Mouse (Mus musculus) liver, embryonic 16.5 days (tissue): ENCODE results near the gene Htr6. TPM values are rescaled to one million over a fixed set of nuclear protein-coding genes. Genes with fewer than 3 reads are reported as not detected.

ENCODE experiments used
- ATAC-seq: fragments of 200-750 bp; cut with Nextera tagmentation; 2 replicates; pipeline ENCODE4 v1.8.0; 2017; ENCODE audit warnings: low read depth, mild to moderate bottlenecking, moderate number of reproducible peaks, moderate library complexity
- H3K27ac ChIP-seq: fragments of 300-500 bp; sonication (generic); 2 replicates; pipeline ENCODE4 v1.5.1; 2014; ENCODE audit warnings: mild to moderate bottlenecking, low read length
- H3K27me3 ChIP-seq: fragments of 300-500 bp; sonication (generic); 2 replicates; pipeline ENCODE4 v1.6.1; 2014; ENCODE audit warnings: low read depth, low read length, mixed read lengths; ENCODE audit not compliant: control insufficient read depth, insufficient read depth
- H3K36me3 ChIP-seq: fragments of 300-500 bp; sonication (generic); 2 replicates; pipeline ENCODE4 v1.6.1; 2014; ENCODE audit warnings: mild to moderate bottlenecking; ENCODE audit not compliant: control insufficient read depth, insufficient read depth
- H3K4me1 ChIP-seq: fragments of 300-500 bp; sonication (generic); 2 replicates; pipeline ENCODE4 v1.6.1; 2014; ENCODE audit warnings: low read depth, low read length, mixed read lengths; ENCODE audit not compliant: control insufficient read depth
- H3K4me2 ChIP-seq: fragments of 300-500 bp; sonication (generic); 2 replicates; pipeline ENCODE4 v1.6.1; 2014; ENCODE audit warnings: low read depth, low read length, mixed read lengths
- H3K4me3 ChIP-seq: fragments of 300-500 bp; sonication (generic); 2 replicates; pipeline ENCODE4 v1.5.1; 2014; ENCODE audit warnings: low read depth, mild to moderate bottlenecking, low read length
- H3K9ac ChIP-seq: fragments of 300-500 bp; sonication (generic); 2 replicates; pipeline ENCODE4 v1.6.1; 2014; ENCODE audit warnings: low read depth, low read length
- H3K9me3 ChIP-seq: fragments of 300-500 bp; sonication (generic); replicated peaks from 2 replicates; pipeline ENCODE4 v1.6.1; 2016; ENCODE audit warnings: low read length; ENCODE audit not compliant: control insufficient read depth
- WGBS: fragments of 180-500 bp; shearing (Covaris S2); extraction: QIAGEN DNeasy Blood & Tissue Kit; methylation state at CpG from one replicate; pipeline ENCODE4 v1.1.7; 2014; ENCODE audit not compliant: insufficient replicate concordance; 5-methylcytosine and 5-hydroxymethylcytosine counted together
- polyA plus RNA-seq: library from polyadenylated mRNA; unstranded; fragments of >200 nt; fragmentation: Nextera tagmentation; extraction: Ambion mirVana; gene quantifications from 2 replicates; pipeline ENCODE4 v1.2.1, GENCODE M21; 2015

Gene Htr6
- polyA plus RNA-seq, 1 experiment from 2014 or later, result not detected

- Histone ChIP-seq H3K4me2 (no peak overlapping the region), H3K27ac (no peak overlapping the region), H3K27me3 (no peaks in the 10 kb centered on the region), H3K9ac (no peak overlapping the region), H3K36me3 (no peaks in the 10 kb centered on the region), H3K4me1 (no peaks in the 10 kb centered on the region), H3K4me3 (no peak overlapping the region), H3K9me3 (no peaks in the 10 kb centered on the region)
- 69% methylated on average over 8 of the region's 8 CpGs for WGBS
- ATAC-seq, result no peak
These were observed 41.4 kb downstream of the Htr6 start for GRCm38 (mm10) chr4:139034010-139034367.

- no peak for ATAC-seq
- WGBS, result 70% methylated on average over 11 of the region's 11 CpGs
These were observed 41.9 kb downstream of the Htr6 start for GRCm38 (mm10) chr4:139033263-139034009.

GRCm38 (mm10) chr4:139032521-139032920, 42.8 kb downstream of the Htr6 start:
- Histone ChIP-seq H3K9me3 (no peaks in the 10 kb centered on the region), H3K27ac (no peak overlapping the region), H3K36me3 (no peaks in the 10 kb centered on the region), H3K27me3 (no peaks in the 10 kb centered on the region), H3K4me2 (no peak overlapping the region), H3K4me1 (no peaks in the 10 kb centered on the region), H3K9ac (no peak overlapping the region), H3K4me3 (no peak overlapping the region)
- ATAC-seq, result no peak
- WGBS, result 68% methylated on average over 12 of the region's 12 CpGs

More at GRCm38 (mm10) chr4:139033263-139034009, 41.9 kb downstream of the Htr6 start:
- no peaks in the 10 kb centered on the region for H3K4me1 ChIP-seq
- H3K27ac ChIP-seq, result no peak overlapping the region
- no peaks in the 10 kb centered on the region for H3K36me3 ChIP-seq
- no peak overlapping the region for H3K9ac ChIP-seq
- no peak overlapping the region for H3K4me3 ChIP-seq
- no peak overlapping the region for H3K4me2 ChIP-seq
- H3K27me3 ChIP-seq, result no peaks in the 10 kb centered on the region
- H3K9me3 ChIP-seq, result no peaks in the 10 kb centered on the region

GRCm38 (mm10) chr4:139030675-139031074, 44.7 kb downstream of the Htr6 start:
- no peaks in the 10 kb centered on the region for H3K36me3 ChIP-seq
- WGBS, result 59% methylated on average over 6 of the region's 6 CpGs
- ATAC-seq, result no peak

GRCm38 (mm10) chr4:139024379-139024778, 51.0 kb downstream of the Htr6 start:
- H3K27me3 ChIP-seq, result no peaks in the 10 kb centered on the region
- no peak overlapping the region for H3K4me2 ChIP-seq
- no peaks in the 10 kb centered on the region; the same call in 1 of the 2 replicates for H3K4me1 ChIP-seq
- ATAC-seq, result no peak
- H3K27ac ChIP-seq, result no peak overlapping the region
- no peak overlapping the region for H3K9ac ChIP-seq
- H3K4me3 ChIP-seq, result no peak overlapping the region
- H3K9me3 ChIP-seq, result no peaks in the 10 kb centered on the region
- no peaks in the 10 kb centered on the region for H3K36me3 ChIP-seq
- WGBS, result 37% methylated on average over 2 of the region's 2 CpGs

More at GRCm38 (mm10) chr4:139030675-139031074, 44.7 kb downstream of the Htr6 start:
- Histone ChIP-seq H3K27me3 (no peaks in the 10 kb centered on the region), H3K4me2 (no peak overlapping the region), H3K9me3 (no peaks in the 10 kb centered on the region), H3K4me1 (no peaks in the 10 kb centered on the region), H3K4me3 (no peak overlapping the region), H3K27ac (no peak overlapping the region), H3K9ac (no peak overlapping the region)

GRCm38 (mm10) chr4:139020385-139020784, 55.0 kb downstream of the Htr6 start:
- no peak overlapping the region for H3K27ac ChIP-seq
- 57% methylated on average over 3 of the region's 3 CpGs for WGBS

GRCm38 (mm10) chr4:139019413-139019812, 56.0 kb downstream of the Htr6 start:
- WGBS, result 20% methylated on average over 13 of the region's 13 CpGs

More at GRCm38 (mm10) chr4:139020385-139020784, 55.0 kb downstream of the Htr6 start:
- H3K9me3 ChIP-seq, result no peaks in the 10 kb centered on the region
- no peak overlapping the region for H3K9ac ChIP-seq
- no peaks in the 10 kb centered on the region for H3K27me3 ChIP-seq
- no peaks in the 10 kb centered on the region for H3K36me3 ChIP-seq
- no peak overlapping the region for H3K4me2 ChIP-seq
- ATAC-seq, result no peak
- no peak overlapping the region for H3K4me3 ChIP-seq
- no peaks in the 10 kb centered on the region; the same call in 1 of the 2 replicates for H3K4me1 ChIP-seq

GRCm38 (mm10) chr4:139018976-139019375, 56.4 kb downstream of the Htr6 start:
- Histone ChIP-seq H3K4me3 (no peak overlapping the region), H3K27me3 (no peaks in the 10 kb centered on the region), H3K9ac (no peak overlapping the region), H3K27ac (no peak overlapping the region), H3K9me3 (no peaks in the 10 kb centered on the region; the same call in 1 of the 2 replicates), H3K4me1 (no peaks in the 10 kb centered on the region; the same call in 1 of the 2 replicates), H3K36me3 (no peaks in the 10 kb centered on the region), H3K4me2 (no peak overlapping the region)
- no peak for ATAC-seq
- 81% methylated on average over 4 of the region's 4 CpGs for WGBS

More at GRCm38 (mm10) chr4:139019413-139019812, 56.0 kb downstream of the Htr6 start:
- Histone ChIP-seq H3K4me2 (no peak overlapping the region), H3K36me3 (no peaks in the 10 kb centered on the region), H3K4me1 (no peaks in the 10 kb centered on the region; the same call in 1 of the 2 replicates), H3K9ac (no peak overlapping the region), H3K9me3 (no peaks in the 10 kb centered on the region; the same call in 1 of the 2 replicates), H3K27ac (no peak overlapping the region), H3K4me3 (no peak overlapping the region), H3K27me3 (no peaks in the 10 kb centered on the region)
- peak; percentile 78 for ATAC-seq

GRCm38 (mm10) chr4:139018388-139018787, 57.0 kb downstream of the Htr6 start:
- H3K27me3 ChIP-seq, result no peaks in the 10 kb centered on the region
- H3K36me3 ChIP-seq, result no peaks in the 10 kb centered on the region
- no peaks in the 10 kb centered on the region; the same call in 1 of the 2 replicates for H3K9me3 ChIP-seq
- no peak overlapping the region for H3K9ac ChIP-seq
- H3K27ac ChIP-seq, result no peak overlapping the region
- 76% methylated on average over 14 of the region's 14 CpGs for WGBS
- no peak for ATAC-seq
- no peak overlapping the region for H3K4me3 ChIP-seq
- no peaks in the 10 kb centered on the region; the same call in 1 of the 2 replicates for H3K4me1 ChIP-seq
- H3K4me2 ChIP-seq, result no peak overlapping the region
